Mouse (Mus musculus) G1E (cell line): ENCODE measurements at regions not wholly inside any gene's neighbourhood (a gene's known extent, or its start where the extent isn't known, plus 50 kb on each side); places are given as distances from the start of the nearest gene placed in this dataset.

Source experiments
- CTCF ChIP-seq: IDR thresholded peaks from 2 replicates; pipeline ENCODE4 v1.5.1; 2012; ENCODE audit warnings: low read depth, low read length, inconsistent platforms, mixed read lengths
- GATA1 ChIP-seq: IDR thresholded peaks from 2 replicates; pipeline ENCODE4 v1.6.1; 2012; ENCODE audit warnings: borderline replicate concordance, low read length, inconsistent platforms, mixed read lengths
- GATA2 ChIP-seq: IDR thresholded peaks from 2 replicates; pipeline ENCODE4 v1.6.1; 2012; ENCODE audit warnings: low read depth, low read length, inconsistent platforms, borderline replicate concordance
- POLR2AphosphoS5 ChIP-seq: IDR thresholded peaks from 2 replicates; pipeline ENCODE4 v1.6.1; 2012; ENCODE audit warnings: low read depth, low read length, inconsistent platforms; ENCODE audit not compliant: insufficient replicate concordance
- TAL1 ChIP-seq: conservative IDR thresholded peaks from 2 replicates; pipeline ENCODE4 v1.6.1; 2012; ENCODE audit warnings: low read depth, low read length, inconsistent platforms, mixed read lengths

DNA sequence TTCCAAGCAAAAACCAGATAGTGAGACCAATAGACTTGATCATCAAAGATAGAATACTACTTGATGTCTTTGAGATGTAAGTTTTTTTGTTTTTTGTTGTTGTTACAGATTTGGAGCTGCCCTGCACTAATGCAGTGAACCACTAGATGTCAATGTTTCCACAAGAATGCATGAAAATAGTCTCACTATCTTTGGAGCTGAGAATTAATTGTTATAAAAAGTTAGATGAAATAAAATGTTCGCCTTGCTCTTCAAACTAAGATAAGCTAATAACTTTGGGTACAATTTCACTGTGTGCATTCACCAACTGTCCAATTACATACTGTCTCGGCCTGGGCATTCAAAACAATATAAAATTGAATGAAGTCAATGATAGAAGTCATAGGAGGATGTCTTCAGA lies 223.2 kb upstream of the Agtr1b start:
- no peak for TF ChIP-seq CTCF
- no peak for TF ChIP-seq TAL1
- no peak for TF ChIP-seq POLR2AphosphoS5
- no peak for TF ChIP-seq GATA1
- no peak for TF ChIP-seq GATA2
